Mouse (Mus musculus) G1E (cell line): Measurements from ENCODE around the gene Ttc24.

Source experiments
- CTCF ChIP-seq: IDR thresholded peaks from 2 replicates; pipeline ENCODE4 v1.5.1; 2012; ENCODE audit warnings: low read depth, low read length, inconsistent platforms, mixed read lengths
- GATA1 ChIP-seq: IDR thresholded peaks from 2 replicates; pipeline ENCODE4 v1.6.1; 2012; ENCODE audit warnings: borderline replicate concordance, low read length, inconsistent platforms, mixed read lengths
- POLR2AphosphoS5 ChIP-seq: IDR thresholded peaks from 2 replicates; pipeline ENCODE4 v1.6.1; 2012; ENCODE audit warnings: low read depth, low read length, inconsistent platforms; ENCODE audit not compliant: insufficient replicate concordance
- TAL1 ChIP-seq: conservative IDR thresholded peaks from 2 replicates; pipeline ENCODE4 v1.6.1; 2012; ENCODE audit warnings: low read depth, low read length, inconsistent platforms, mixed read lengths

- TF ChIP-seq POLR2AphosphoS5 (no peak), CTCF (no peak), TAL1 (no peak), GATA1 (no peak)
Observed at GRCm38 (mm10) chr3:88100251-88100650, 22.1 kb upstream of the Ttc24 start.
